Mouse (Mus musculus) embryo, embryonic 9.5 days (tissue): Measurements from ENCODE around the gene Ncapd2.
"Not testable (repeated sequence)": the region's sequence is repeated elsewhere in the genome, so short reads cannot be mapped to it uniquely, and the experiment has no call there.

Experiments used
- DNase-seq: peaks from one replicate; pipeline ENCODE4 v3.0.0-alpha.2; 2017; ENCODE audit errors: extremely low spot score

Gene Ncapd2

GRCm38 (mm10) chr6:125166051-125166751 lies 25.3 kb downstream of the Ncapd2 start, which contains the start of gene Gapdh:
TSS of gene Gapdh (minus strand) at chr6:125166467.
- DNase-seq: peak; percentile 87

DNA sequence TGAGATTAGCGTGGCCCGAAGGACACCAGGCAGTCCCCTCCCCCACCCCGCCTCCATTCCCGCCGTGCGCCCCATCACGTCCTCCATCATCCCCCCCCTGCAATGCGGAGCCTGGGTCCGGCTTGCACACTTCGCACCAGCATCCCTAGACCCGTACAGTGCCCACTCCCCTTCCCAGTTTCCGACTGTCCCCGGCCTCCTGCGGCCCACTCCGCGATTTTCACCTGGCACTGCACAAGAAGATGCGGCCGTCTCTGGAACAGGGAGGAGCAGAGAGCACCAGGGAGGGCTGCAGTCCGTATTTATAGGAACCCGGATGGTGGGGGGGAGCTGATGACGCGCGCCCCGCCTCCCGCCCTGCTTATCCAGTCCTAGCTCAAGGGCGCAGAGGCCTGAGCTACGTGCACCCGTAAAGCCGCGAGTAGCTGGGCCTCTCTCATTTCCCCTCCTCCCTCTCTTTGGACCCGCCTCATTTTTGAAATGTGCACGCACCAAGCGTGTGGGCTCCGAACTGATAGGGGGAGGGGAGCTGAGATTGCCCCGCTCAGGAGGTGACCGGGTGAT lies 26.1 kb downstream of the Ncapd2 start:
- DNase-seq: peak; percentile 99

- DNase-seq: peak; percentile 88
Measured at GRCm38 (mm10) chr6:125164672-125165327, 26.7 kb downstream of the Ncapd2 start.

- DNase-seq: no peak
Measured at GRCm38 (mm10) chr6:125163801-125164657, 27.5 kb downstream of the Ncapd2 start.

- DNase-seq: not testable (repeated sequence)
Measured at GRCm38 (mm10) chr6:125162615-125163305, 28.7 kb downstream of the Ncapd2 start.

- peak; percentile 70 for DNase-seq
Measured at GRCm38 (mm10) chr6:125161971-125162370, 29.5 kb downstream of the Ncapd2 start.

- DNase-seq: peak; percentile 82
Measured at GRCm38 (mm10) chr6:125160854-125161760, 30.4 kb downstream of the Ncapd2 start.

- DNase-seq: no peak
Measured at GRCm38 (mm10) chr6:125160558-125160853, 31.0 kb downstream of the Ncapd2 start.

- no peak for DNase-seq
Measured at GRCm38 (mm10) chr6:125159773-125160557, 31.5 kb downstream of the Ncapd2 start.

GRCm38 (mm10) chr6:125158944-125159492 lies 32.5 kb downstream of the Ncapd2 start:
- no peak for DNase-seq

DNA sequence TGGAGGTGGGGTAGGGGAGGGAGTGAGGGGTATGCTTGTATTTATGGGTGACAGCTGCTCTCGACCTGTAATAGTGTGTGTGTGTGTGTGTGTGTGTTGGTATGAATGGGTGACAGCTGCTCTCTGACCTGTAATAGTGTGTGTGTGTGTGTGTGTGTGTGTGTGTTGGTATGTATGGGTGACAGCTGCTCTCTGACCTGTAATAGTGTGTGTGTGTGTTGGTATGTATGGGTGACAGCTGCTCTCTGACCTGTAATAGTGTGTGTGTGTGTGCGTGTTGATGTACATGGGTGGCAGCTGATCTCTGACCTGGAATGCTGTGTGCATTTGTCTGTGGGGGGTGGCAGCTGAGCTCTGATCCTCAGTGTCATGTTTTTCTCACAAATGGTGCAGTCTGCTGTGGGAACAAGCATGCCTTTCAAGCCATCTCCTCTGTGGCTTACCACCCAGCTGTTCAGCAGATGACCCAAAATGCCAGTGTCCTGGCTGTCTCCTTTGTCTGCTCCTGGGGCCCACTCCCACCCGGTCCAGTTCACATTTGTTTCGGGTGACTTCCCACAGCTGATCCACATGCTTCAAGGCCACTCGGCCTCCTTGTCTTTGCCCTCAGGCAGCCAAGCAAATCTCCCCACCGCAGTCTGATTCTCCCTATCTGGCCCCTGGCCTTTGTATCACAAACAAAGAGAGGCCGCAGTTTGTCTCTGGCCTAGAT lies 34.4 kb downstream of the Ncapd2 start:
- DNase-seq: no peak

DNA sequence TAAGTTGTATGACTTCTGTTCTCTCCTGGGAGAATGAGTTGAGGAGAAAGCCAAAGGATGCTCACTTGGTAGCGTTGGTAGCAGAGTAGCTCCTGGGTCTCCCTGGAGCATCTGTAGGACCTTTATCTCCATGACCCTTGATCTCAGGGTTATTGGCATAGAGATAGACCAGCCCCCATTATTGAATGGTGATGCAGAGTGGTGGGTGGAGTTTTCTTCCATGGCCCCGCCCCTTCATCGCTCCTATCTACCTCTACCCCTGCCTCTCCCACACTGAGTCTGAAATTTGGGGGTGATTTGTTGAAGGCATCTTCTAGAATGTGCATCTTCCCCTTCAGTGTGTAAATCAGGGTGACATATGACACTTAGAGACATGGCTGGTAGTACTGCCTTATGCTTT lies 35.0 kb downstream of the Ncapd2 start:
- DNase-seq: no peak

DNA sequence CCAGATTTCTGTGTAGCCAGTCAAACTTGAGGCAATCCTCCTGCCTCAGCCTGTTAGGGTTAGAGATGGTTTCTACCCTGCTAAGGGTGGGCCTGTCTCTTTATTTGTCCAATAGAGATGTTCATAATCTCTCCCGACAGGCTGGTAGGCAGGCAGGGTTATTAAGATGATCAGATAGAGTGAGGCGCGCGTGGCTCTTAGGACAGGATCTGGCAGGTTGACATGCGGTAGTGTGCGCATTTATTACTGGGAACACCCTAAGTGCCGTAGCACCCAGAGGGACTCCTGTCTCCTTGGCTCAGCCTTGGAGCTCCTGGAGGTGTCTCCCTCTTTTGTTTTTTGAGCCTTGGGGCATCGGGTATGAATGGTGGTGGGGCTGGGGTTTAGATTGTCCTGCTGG lies 36.2 kb downstream of the Ncapd2 start:
- DNase-seq: no peak

GRCm38 (mm10) chr6:125154550-125154949 lies 37.0 kb downstream of the Ncapd2 start:
- no peak for DNase-seq

GRCm38 (mm10) chr6:125153682-125154081 lies 37.8 kb downstream of the Ncapd2 start:
- DNase-seq: no peak

GRCm38 (mm10) chr6:125153018-125153389 lies 38.5 kb downstream of the Ncapd2 start:
- DNase-seq: no peak

DNA sequence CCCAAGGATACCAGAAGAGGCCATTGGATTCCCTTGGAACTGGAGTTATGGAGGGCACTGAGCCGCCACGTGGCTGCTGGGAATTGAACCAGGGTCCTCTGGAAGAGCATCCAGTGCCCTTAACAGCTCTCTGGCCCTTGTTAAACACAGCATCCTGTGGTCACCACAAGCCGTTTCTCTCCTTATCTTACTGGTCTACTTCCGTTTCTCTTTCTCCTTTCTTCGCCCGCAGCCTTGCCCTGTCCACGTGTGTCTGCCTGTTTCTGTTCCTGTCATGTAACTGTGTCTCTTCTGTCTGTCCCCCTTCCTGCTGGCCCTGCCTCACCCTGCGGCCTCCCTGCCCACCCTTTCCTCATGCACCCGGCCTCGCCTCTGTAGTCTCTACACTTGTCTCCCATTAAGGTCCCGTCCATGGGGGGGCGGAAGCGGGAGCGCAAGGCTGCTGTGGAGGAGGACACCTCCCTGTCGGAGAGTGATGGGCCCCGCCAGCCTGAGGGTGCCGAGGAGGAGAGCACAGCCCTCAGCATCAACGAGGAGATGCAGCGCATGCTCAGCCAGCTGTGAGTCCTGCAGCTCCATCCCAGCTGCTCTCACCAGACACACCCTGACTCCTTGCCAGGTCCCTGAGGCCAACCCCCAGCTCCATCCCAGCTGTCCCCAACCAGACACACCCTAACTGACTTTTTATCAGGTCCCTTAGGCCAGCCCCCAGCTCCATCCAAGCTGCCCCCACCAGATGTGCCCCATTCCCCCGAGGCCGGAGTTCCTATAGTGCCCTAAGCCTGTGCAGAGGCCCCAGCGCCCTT lies 39.1 kb downstream of the Ncapd2 start:
- no peak for DNase-seq

DNA sequence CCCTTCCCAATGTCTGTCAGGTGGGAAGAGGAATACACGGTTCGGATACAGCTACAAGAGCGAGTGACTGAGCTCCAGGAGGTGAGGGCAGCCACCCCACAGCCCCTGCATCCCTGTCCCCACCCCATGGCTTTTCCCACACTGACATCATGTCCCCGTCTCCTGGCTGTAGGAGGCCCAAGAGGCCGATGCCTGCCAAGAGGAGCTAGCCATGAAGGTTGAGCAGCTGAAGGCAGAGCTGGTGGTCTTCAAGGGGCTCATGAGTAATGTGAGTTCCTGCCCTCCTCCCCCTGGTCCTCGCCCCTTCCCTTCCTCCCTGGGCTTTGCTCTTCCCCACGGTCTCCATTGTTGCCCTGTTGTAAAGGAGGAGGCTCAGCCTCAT lies 41.9 kb downstream of the Ncapd2 start:
- DNase-seq: no peak
